Mouse (Mus musculus) kidney, postnatal 0 days (tissue): ENCODE results near the gene Arfgap2. TPM values are rescaled to one million over a fixed set of nuclear protein-coding genes. Genes with fewer than 3 reads are reported as not detected.

ENCODE experiments used
- ATAC-seq: fragments of 200-750 bp; cut with Nextera tagmentation; replicated peaks from 2 replicates; pipeline ENCODE4 v1.8.0; 2017; ENCODE audit warnings: low read depth, moderate number of reproducible peaks, moderate TSS enrichment, moderate library complexity; ENCODE audit not compliant: low FRiP score
- DNase-seq: peaks from one replicate; pipeline ENCODE4 v3.0.0-alpha.2; 2016; ENCODE audit warnings: low spot score
- H3K27ac ChIP-seq: fragments of 300-500 bp; sonication (generic); 2 replicates; pipeline ENCODE4 v1.5.1; 2014; ENCODE audit warnings: mild to moderate bottlenecking
- H3K27me3 ChIP-seq: fragments of 300-500 bp; sonication (generic); 2 replicates; pipeline ENCODE4 v1.6.1; 2014; ENCODE audit warnings: low read length, mixed read lengths; ENCODE audit not compliant: insufficient read depth
- H3K36me3 ChIP-seq: fragments of 300-500 bp; sonication (generic); 2 replicates; pipeline ENCODE4 v1.6.1; 2014; ENCODE audit warnings: low read length, mixed read lengths; ENCODE audit not compliant: insufficient read depth
- H3K4me1 ChIP-seq: fragments of 300-500 bp; sonication (generic); replicated peaks from 2 replicates; pipeline ENCODE4 v1.6.1; 2014; ENCODE audit warnings: antibody characterized with exemption, low read length, mixed read lengths; ENCODE audit not compliant: insufficient read depth
- H3K4me2 ChIP-seq: fragments of 300-500 bp; sonication (generic); 2 replicates; pipeline ENCODE4 v1.6.1; 2014; ENCODE audit warnings: mild to moderate bottlenecking, low read length, moderate library complexity, mixed read lengths
- H3K4me3 ChIP-seq: fragments of 300-500 bp; sonication (generic); replicated peaks from 2 replicates; pipeline ENCODE4 v1.5.1; 2014; ENCODE audit warnings: low read depth, low read length
- H3K9ac ChIP-seq: fragments of 300-500 bp; sonication (generic); 2 replicates; pipeline ENCODE4 v1.6.1; 2014; ENCODE audit warnings: low read depth, low read length
- H3K9me3 ChIP-seq: fragments of 300-500 bp; sonication (generic); replicated peaks from 2 replicates; pipeline ENCODE4 v1.6.1; 2016; ENCODE audit warnings: low read length, inconsistent platforms, mixed read lengths
- CTCF ChIP-seq: IDR thresholded peaks from 2 replicates; pipeline ENCODE4 v1.5.1; 2016; ENCODE audit warnings: antibody characterized with exemption, low read depth, mild to moderate bottlenecking, moderate library complexity
- WGBS: fragments of 180-500 bp; shearing (Covaris S2); extraction: QIAGEN DNeasy Blood & Tissue Kit; methylation state at CpG from one replicate; pipeline ENCODE4 v1.1.7; 2014; 5-methylcytosine and 5-hydroxymethylcytosine counted together
- polyA plus RNA-seq: library from polyadenylated mRNA; unstranded; fragments of >200 nt; fragmentation: Nextera tagmentation; extraction: Ambion mirVana; gene quantifications from 2 replicates; pipeline ENCODE4 v1.2.1, GENCODE M21; 2015

The Arfgap2 gene
- polyA plus RNA-seq: 66.6 and 73.9 TPM in 2 replicates

- Histone ChIP-seq H3K4me2 (peak within 1 kb of the TSS; percentile 70), H3K36me3 (peaks cover 44% of the 10 kb centered on the region), H3K27me3 (no peaks in the 10 kb centered on the region), H3K4me3 (peak within 1 kb of the TSS; percentile 83), H3K4me1 (peaks cover 8% of the 10 kb centered on the region; the same call in 1 of the 2 replicates), H3K27ac (peak within 1 kb of the TSS; percentile 95), H3K9me3 (no peaks in the 10 kb centered on the region), H3K9ac (peak within 1 kb of the TSS; percentile 91)
- ATAC-seq (peak; percentile 99), DNase-seq (peak; percentile 99)
- WGBS: 1% methylated on average over 72 of the region's 72 CpGs
- TF ChIP-seq CTCF: no peak
These were observed at the start of gene Arfgap2 for GRCm38 (mm10) chr2:91264711-91265681. Gene Arfgap2 (plus strand): TSS chr2:91264974.

- Histone ChIP-seq H3K4me1 (no peaks in the 10 kb centered on the region), H3K4me3 (no peak overlapping the region), H3K36me3 (0 out of 2 replicates have a peak, but pooled peaks cover 6% of the 10 kb centered on the region), H3K27ac (no peak overlapping the region), H3K9me3 (no peaks in the 10 kb centered on the region), H3K27me3 (no peaks in the 10 kb centered on the region), H3K9ac (no peak overlapping the region), H3K4me2 (no peak overlapping the region)
- WGBS: 56% methylated on average over 4 of the region's 4 CpGs
- no peak for DNase-seq
- ATAC-seq: no peak
- no peak for TF ChIP-seq CTCF
These were observed 47.7 kb upstream of the Arfgap2 start for GRCm38 (mm10) chr2:91217032-91217431.

GRCm38 (mm10) chr2:91220501-91220900 lies 44.3 kb upstream of the Arfgap2 start:
- Histone ChIP-seq H3K9ac (no peak overlapping the region), H3K27ac (no peak overlapping the region), H3K9me3 (no peaks in the 10 kb centered on the region), H3K4me2 (no peak overlapping the region), H3K4me3 (no peak overlapping the region), H3K4me1 (no peaks in the 10 kb centered on the region), H3K36me3 (no peaks in the 10 kb centered on the region), H3K27me3 (no peaks in the 10 kb centered on the region)
- 95% methylated on average over 3 of the region's 3 CpGs for WGBS
- TF ChIP-seq CTCF: no peak
- ATAC-seq: no peak
- no peak for DNase-seq

- 80% methylated on average over 2 of the region's 2 CpGs for WGBS
- no peak overlapping the region for H3K27ac ChIP-seq
- no peaks in the 10 kb centered on the region for H3K27me3 ChIP-seq
- H3K4me1 ChIP-seq: no peaks in the 10 kb centered on the region
- H3K9me3 ChIP-seq: no peaks in the 10 kb centered on the region
- DNase-seq (no peak), ATAC-seq (no peak)
- no peak overlapping the region for H3K4me2 ChIP-seq
- H3K36me3 ChIP-seq: no peaks in the 10 kb centered on the region
- H3K4me3 ChIP-seq: no peak overlapping the region
- no peak overlapping the region for H3K9ac ChIP-seq
- TF ChIP-seq CTCF: peak; percentile 31; the same call in 1 of the 2 replicates
These were observed 41.2 kb upstream of the Arfgap2 start for GRCm38 (mm10) chr2:91223614-91224013.

- TF ChIP-seq CTCF: no peak
These were observed 35.0 kb upstream of the Arfgap2 start for GRCm38 (mm10) chr2:91229735-91230134.

GRCm38 (mm10) chr2:91236601-91237510 lies 27.9 kb upstream of the Arfgap2 start, which contains the start of gene Ddb2:
Gene Ddb2 (minus strand): TSS chr2:91236982.
- WGBS: under 1% methylated on average over 48 of the region's 48 CpGs

More at GRCm38 (mm10) chr2:91229735-91230134, 35.0 kb upstream of the Arfgap2 start:
- H3K4me2 ChIP-seq: no peak overlapping the region
- H3K27me3 ChIP-seq: no peaks in the 10 kb centered on the region
- no peak overlapping the region for H3K9ac ChIP-seq
- H3K36me3 ChIP-seq: no peaks in the 10 kb centered on the region
- no peaks in the 10 kb centered on the region for H3K4me1 ChIP-seq
- ATAC-seq (no peak), DNase-seq (no peak)
- no peak overlapping the region for H3K4me3 ChIP-seq
- H3K9me3 ChIP-seq: no peaks in the 10 kb centered on the region
- H3K27ac ChIP-seq: no peak overlapping the region
- 78% methylated on average over 2 of the region's 2 CpGs for WGBS

More at GRCm38 (mm10) chr2:91236601-91237510, 27.9 kb upstream of the Arfgap2 start, which contains the start of gene Ddb2:
- no peaks in the 10 kb centered on the region for H3K4me1 ChIP-seq
- ATAC-seq: peak; percentile 98
- no peak for TF ChIP-seq CTCF
- H3K9ac ChIP-seq: peak within 1 kb of the TSS; percentile 72
- H3K9me3 ChIP-seq: no peaks in the 10 kb centered on the region
- no peaks in the 10 kb centered on the region for H3K36me3 ChIP-seq
- H3K27ac ChIP-seq: peak within 1 kb of the TSS; percentile 85
- peak; percentile 98 for DNase-seq
- peak within 1 kb of the TSS; percentile 62 for H3K4me3 ChIP-seq
- peak within 1 kb of the TSS; percentile 91 for H3K4me2 ChIP-seq
- no peaks in the 10 kb centered on the region for H3K27me3 ChIP-seq
